Mouse (Mus musculus) lung, embryonic 16.5 days (tissue): ENCODE results near the gene Cela1. TPM values are rescaled to one million over a fixed set of nuclear protein-coding genes. Genes with fewer than 3 reads are reported as not detected.

Source experiments
- ATAC-seq: fragments of 200-750 bp; cut with Nextera tagmentation; 2 replicates; pipeline ENCODE4 v1.8.0; 2017; ENCODE audit warnings: low read depth, mild to moderate bottlenecking, moderate library complexity
- H3K27ac ChIP-seq: fragments of 300-500 bp; sonication (generic); 2 replicates; pipeline ENCODE4 v1.5.1; 2014; ENCODE audit warnings: mild to moderate bottlenecking, control low read depth, low read length
- H3K27me3 ChIP-seq: fragments of 300-500 bp; sonication (generic); 2 replicates; pipeline ENCODE4 v1.6.1; 2014; ENCODE audit warnings: low read depth, low read length, mixed read lengths; ENCODE audit not compliant: control insufficient read depth, insufficient read depth
- H3K36me3 ChIP-seq: fragments of 300-500 bp; sonication (generic); 2 replicates; pipeline ENCODE4 v1.6.1; 2014; ENCODE audit warnings: low read length; ENCODE audit not compliant: control insufficient read depth, insufficient read depth
- H3K4me1 ChIP-seq: fragments of 300-500 bp; sonication (generic); replicated peaks from 2 replicates; pipeline ENCODE4 v1.6.1; 2014; ENCODE audit warnings: low read length, mixed read lengths; ENCODE audit not compliant: control insufficient read depth, insufficient read depth
- H3K4me2 ChIP-seq: fragments of 300-500 bp; sonication (generic); 2 replicates; pipeline ENCODE4 v1.6.1; 2014; ENCODE audit warnings: low read depth, low read length, control low read depth
- H3K4me3 ChIP-seq: fragments of 300-500 bp; sonication (generic); 2 replicates; pipeline ENCODE4 v1.5.1; 2014; ENCODE audit warnings: mild to moderate bottlenecking, low read length, control low read depth
- H3K9ac ChIP-seq: fragments of 300-500 bp; sonication (generic); 2 replicates; pipeline ENCODE4 v1.6.1; 2014; ENCODE audit warnings: low read length, control low read depth
- H3K9me3 ChIP-seq: fragments of 300-500 bp; sonication (generic); 2 replicates; pipeline ENCODE4 v1.6.1; 2016; ENCODE audit warnings: low read length; ENCODE audit not compliant: control insufficient read depth
- WGBS: fragments of 180-500 bp; shearing (Covaris S2); extraction: QIAGEN DNeasy Blood & Tissue Kit; methylation state at CpG from one replicate; pipeline ENCODE4 v1.1.7; 2014; 5-methylcytosine and 5-hydroxymethylcytosine counted together
- polyA plus RNA-seq: library from polyadenylated mRNA; unstranded; fragments of >200 nt; fragmentation: Nextera tagmentation; extraction: Ambion mirVana; gene quantifications from 2 replicates; pipeline ENCODE4 v1.2.1, GENCODE M21; 2015

Gene Cela1
- polyA plus RNA-seq, 1 experiment from 2014 or later = 4.2 TPM

DNA sequence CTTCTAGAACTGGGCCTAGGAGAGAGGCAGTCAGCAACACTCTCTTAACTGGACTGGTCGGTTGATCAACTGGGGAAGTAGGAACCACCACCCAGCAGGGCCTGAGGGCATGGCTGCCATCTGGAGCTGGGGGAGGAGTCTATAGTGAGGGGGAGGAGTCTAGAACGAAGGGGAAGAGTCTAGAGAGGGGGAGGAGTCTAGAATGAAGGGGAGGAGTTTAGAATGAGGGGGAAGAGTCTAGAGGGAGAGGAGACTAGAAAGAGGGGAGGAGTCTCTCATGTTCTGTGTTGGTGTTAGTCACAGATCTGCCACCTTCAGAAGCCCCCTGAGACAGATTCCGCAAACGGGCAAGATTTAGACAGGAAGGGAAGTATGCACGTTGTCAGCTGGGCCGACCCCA, 11.7 kb upstream of the Cela1 start:
- Histone ChIP-seq H3K4me1 (peaks cover 4% of the 10 kb centered on the region; the same call in 1 of the 2 replicates), H3K9me3 (no peaks in the 10 kb centered on the region), H3K27ac (no peak overlapping the region), H3K36me3 (no peaks in the 10 kb centered on the region), H3K27me3 (peaks cover 12% of the 10 kb centered on the region), H3K4me2 (no peak overlapping the region), H3K4me3 (no peak overlapping the region), H3K9ac (no peak overlapping the region)
- ATAC-seq = no peak
- 57% methylated on average over 6 of the region's 6 CpGs for WGBS

DNA sequence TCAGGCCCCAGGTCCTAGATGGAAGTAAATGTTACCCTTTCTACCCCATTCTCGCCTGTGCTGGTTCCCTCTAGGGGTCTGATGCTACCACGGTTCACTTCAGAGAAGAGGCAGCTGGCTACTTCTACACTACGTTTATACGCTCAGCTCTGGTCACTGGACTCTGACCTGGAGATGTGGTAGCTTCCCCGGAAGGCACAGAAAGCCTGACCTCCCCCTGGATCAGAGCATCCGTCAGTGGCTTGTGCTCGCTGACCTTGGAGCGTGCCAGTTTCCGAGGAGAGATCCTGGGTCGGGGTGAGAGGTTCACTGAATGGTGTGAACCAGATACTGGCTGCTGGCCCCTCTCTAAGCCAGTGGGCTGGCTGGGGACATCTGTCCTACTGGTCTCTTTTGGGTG, 10.4 kb upstream of the Cela1 start:
- Histone ChIP-seq H3K9ac (no peak overlapping the region), H3K9me3 (no peaks in the 10 kb centered on the region), H3K36me3 (no peaks in the 10 kb centered on the region), H3K4me2 (no peak overlapping the region), H3K4me3 (no peak overlapping the region), H3K27me3 (no peaks in the 10 kb centered on the region; the same call in 1 of the 2 replicates), H3K27ac (no peak overlapping the region), H3K4me1 (no peaks in the 10 kb centered on the region)
- ATAC-seq = no peak
- WGBS = 63% methylated on average over 10 of the region's 10 CpGs

DNA sequence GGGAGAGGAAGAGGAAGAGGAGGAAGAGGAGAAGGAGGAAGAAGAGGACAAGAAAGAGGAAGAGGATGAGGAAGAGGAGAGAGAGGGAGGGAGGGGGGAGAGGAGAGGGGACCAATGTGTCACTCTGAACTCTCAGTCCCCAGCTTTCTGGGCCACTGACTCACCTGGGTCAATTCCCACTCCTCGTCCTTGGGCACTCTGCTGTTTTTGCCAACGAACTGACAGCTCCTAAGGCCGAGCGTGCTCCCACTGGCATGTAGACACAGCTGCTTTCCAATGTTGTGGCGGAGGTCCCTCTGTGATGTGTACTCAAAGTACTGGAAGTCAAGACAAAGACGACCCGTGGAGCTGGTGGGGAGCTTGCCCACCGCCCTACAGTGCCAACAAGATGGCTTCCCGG, 6.7 kb upstream of the Cela1 start:
- Histone ChIP-seq H3K4me2 (no peak overlapping the region), H3K9ac (no peak overlapping the region), H3K4me1 (no peaks in the 10 kb centered on the region), H3K27ac (no peak overlapping the region), H3K4me3 (no peak overlapping the region), H3K36me3 (no peaks in the 10 kb centered on the region), H3K27me3 (no peaks in the 10 kb centered on the region), H3K9me3 (peaks cover 9% of the 10 kb centered on the region)
- whole genome bisulfite sequencing = 85% methylated on average over 9 of the region's 9 CpGs
- ATAC-seq = no peak

DNA sequence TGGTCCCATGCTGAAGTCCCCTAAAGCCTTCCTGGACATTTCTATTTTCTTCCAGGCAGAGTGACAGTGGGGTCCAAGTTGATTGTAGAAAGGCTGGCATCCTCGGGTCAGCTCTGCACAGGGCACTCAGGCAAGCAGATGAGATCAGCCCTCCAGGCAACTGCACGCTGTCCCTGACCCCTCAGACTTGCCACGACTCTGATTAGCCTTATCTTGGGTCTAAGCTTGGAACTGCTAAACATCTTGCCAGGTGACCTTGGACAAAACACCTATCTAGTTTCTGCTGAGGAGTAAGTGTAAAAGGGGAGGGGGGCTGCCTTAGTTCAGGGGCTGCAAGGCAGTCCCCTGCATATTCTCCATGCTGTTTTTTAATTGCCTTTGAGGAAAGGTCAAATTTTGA, 4.3 kb upstream of the Cela1 start:
- no peaks in the 10 kb centered on the region for H3K4me1 ChIP-seq
- H3K27ac ChIP-seq = no peak overlapping the region
- no peaks in the 10 kb centered on the region for H3K27me3 ChIP-seq
- H3K4me2 ChIP-seq = no peak overlapping the region
- 37% methylated on average over 3 of the region's 3 CpGs for WGBS
- no peak overlapping the region for H3K4me3 ChIP-seq
- H3K36me3 ChIP-seq = no peaks in the 10 kb centered on the region
- peaks cover 9% of the 10 kb centered on the region for H3K9me3 ChIP-seq
- H3K9ac ChIP-seq = no peak overlapping the region
- no peak for ATAC-seq

DNA sequence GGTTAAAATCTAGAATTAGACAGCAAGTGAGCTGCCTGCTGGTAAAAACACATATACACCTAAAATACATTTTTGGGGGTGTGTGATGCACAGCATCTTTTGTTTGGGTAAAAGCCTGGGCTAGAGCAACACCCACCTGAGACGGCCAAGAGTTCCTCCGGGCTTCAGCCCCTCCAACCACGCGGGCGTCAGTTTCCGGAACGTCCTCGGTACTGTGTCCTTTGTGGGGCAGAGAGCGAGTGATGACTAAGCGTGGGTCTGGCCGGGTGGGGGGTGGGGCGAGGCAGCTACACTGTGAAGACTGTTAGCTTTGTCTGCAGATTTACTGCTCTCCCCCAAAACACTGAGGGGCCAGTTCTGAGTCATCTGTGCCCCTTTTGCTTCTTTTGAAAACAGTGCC, 732 bp downstream of the Cela1 start:
- 30% methylated on average over 12 of the region's 12 CpGs for WGBS
- no peak for ATAC-seq
- Histone ChIP-seq H3K9me3 (peaks cover 9% of the 10 kb centered on the region), H3K36me3 (no peaks in the 10 kb centered on the region), H3K27me3 (peaks cover 2% of the 10 kb centered on the region), H3K4me2 (no peak overlapping the region), H3K9ac (no peak overlapping the region), H3K4me3 (no peak overlapping the region), H3K4me1 (peaks cover 3% of the 10 kb centered on the region; the same call in 1 of the 2 replicates), H3K27ac (no peak overlapping the region)

DNA sequence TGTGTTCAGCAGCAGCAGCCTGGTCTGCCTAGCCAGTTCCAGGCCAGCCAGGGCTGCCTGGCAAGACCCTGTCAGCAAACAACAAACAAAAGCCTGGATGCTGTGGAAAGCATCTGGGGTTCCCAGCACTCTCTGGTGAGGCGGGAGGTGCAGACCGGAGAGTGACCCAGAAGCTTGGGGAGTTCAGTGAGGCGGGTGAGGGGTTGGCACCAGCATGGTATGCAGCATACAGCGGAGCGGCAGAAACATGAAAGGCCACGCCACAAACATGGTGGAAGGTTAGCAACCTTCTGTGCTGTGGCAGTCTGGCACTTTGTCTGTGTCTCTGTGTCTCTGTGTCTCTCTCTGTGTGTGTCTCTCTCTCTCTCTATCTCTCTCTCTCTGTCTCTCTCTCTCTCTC, 1.3 kb downstream of the Cela1 start:
- no peak overlapping the region for H3K27ac ChIP-seq
- WGBS = 71% methylated on average over 6 of the region's 6 CpGs
- no peak for ATAC-seq
- peaks cover 3% of the 10 kb centered on the region; the same call in 1 of the 2 replicates for H3K4me1 ChIP-seq
- H3K27me3 ChIP-seq = peaks cover 2% of the 10 kb centered on the region
- no peak overlapping the region for H3K4me3 ChIP-seq
- H3K9ac ChIP-seq = no peak overlapping the region
- H3K4me2 ChIP-seq = no peak overlapping the region
- no peaks in the 10 kb centered on the region for H3K36me3 ChIP-seq
- peaks cover 9% of the 10 kb centered on the region for H3K9me3 ChIP-seq

DNA sequence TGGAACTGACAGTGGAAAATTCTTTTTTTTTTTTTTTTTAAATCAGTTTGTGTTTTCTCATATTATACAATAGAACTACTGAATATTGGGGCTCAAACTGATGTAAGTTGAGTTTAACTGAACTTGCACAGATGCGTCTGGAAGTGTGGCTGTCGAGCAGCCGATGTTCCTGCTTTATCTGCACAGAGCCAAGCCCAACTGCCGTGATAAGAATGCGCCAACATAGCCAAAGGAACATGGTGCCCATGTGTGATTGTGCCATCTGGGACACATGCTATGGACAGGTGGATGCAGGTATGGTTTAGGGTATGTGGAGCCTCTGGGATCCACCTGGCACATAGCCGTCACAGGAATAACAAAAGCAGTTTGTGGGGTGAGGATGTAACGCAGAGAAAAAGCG, 1.9 kb downstream of the Cela1 start:
- WGBS = 82% methylated on average over 8 of the region's 8 CpGs
- peaks cover 3% of the 10 kb centered on the region; the same call in 1 of the 2 replicates for H3K4me1 ChIP-seq
- H3K4me2 ChIP-seq = no peak overlapping the region
- H3K9me3 ChIP-seq = peaks cover 9% of the 10 kb centered on the region
- ATAC-seq = no peak
- H3K36me3 ChIP-seq = no peaks in the 10 kb centered on the region
- no peak overlapping the region for H3K27ac ChIP-seq
- no peak overlapping the region for H3K4me3 ChIP-seq
- H3K27me3 ChIP-seq = peaks cover 2% of the 10 kb centered on the region
- H3K9ac ChIP-seq = no peak overlapping the region

DNA sequence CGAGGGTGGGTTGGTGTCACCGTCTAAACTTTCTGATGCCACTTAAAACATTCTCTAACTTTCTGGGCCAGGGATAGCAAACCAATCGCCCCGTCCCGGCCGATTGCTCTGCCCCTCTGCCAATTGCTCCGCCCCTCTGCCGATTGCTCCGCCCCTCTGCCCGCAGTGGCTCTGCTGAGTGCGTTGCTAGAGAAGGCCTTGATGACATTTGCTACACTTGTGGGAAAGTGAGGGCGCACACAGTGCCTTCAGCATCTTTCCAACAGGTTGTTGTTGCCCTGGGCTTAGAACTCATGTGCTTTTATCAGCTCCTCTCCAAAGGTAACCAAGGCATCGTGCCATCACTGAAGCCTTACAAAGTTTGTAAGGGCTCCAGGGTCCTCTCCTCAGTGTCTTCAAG, 2.5 kb downstream of the Cela1 start:
- H3K4me2 ChIP-seq = 0 out of 2 replicates have a peak overlapping the region, but pooled peaks have one; percentile 16
- no peak overlapping the region for H3K4me3 ChIP-seq
- peaks cover 4% of the 10 kb centered on the region for H3K9me3 ChIP-seq
- 21% methylated on average over 13 of the region's 13 CpGs for WGBS
- H3K27ac ChIP-seq = no peak overlapping the region
- H3K4me1 ChIP-seq = peaks cover 3% of the 10 kb centered on the region; the same call in 1 of the 2 replicates
- H3K27me3 ChIP-seq = peaks cover 2% of the 10 kb centered on the region
- H3K36me3 ChIP-seq = no peaks in the 10 kb centered on the region
- no peak for ATAC-seq
- no peak overlapping the region for H3K9ac ChIP-seq

DNA sequence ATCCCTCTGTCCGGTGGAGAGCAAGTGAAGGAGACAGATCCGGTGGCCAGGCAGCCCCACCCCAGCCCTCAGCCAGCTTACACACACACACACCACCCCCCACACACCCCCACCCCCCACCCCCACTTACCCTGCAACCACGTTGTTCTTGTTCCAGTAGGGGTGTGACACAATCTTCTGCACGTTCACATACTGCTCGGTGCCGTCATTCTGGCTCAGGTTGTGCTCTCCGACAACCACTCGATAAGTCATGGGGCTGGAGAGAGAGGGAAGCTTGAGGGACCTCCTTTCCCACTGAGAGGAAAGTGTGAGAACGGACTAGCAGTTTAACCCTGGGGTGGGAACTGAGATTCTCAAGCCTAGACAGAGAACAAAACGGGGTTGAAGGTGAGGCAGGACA, 3.3 kb downstream of the Cela1 start:
- no peaks in the 10 kb centered on the region for H3K36me3 ChIP-seq
- H3K4me3 ChIP-seq = no peak overlapping the region
- H3K9ac ChIP-seq = no peak overlapping the region
- H3K4me1 ChIP-seq = peaks cover 3% of the 10 kb centered on the region; the same call in 1 of the 2 replicates
- H3K27ac ChIP-seq = no peak overlapping the region
- peaks cover 2% of the 10 kb centered on the region for H3K27me3 ChIP-seq
- 29% methylated on average over 10 of the region's 10 CpGs for WGBS
- peak; percentile 75 for ATAC-seq
- no peaks in the 10 kb centered on the region for H3K9me3 ChIP-seq
- 0 out of 2 replicates have a peak overlapping the region, but pooled peaks have one; percentile 16 for H3K4me2 ChIP-seq

DNA sequence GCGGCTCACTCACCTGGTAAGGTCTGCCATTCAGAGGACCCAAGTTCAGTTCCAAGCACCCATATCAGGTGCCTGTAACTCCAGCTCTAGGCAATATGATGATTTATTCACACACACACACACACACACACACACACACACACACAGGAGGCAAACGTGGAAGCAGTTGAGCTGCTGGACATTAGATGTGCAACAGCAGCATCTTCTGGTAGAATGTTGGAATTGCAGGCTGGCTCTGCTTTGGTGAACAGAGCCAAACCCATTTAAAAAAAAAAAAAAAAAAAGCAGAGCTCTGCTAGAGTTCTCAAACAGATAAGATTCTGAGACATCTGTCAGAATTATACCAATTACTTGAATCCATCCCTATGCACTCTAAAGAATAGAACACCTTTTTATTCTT, 4.7 kb downstream of the Cela1 start:
- H3K9ac ChIP-seq = no peak overlapping the region
- WGBS = 50% methylated on average over 2 of the region's 2 CpGs
- peak; percentile 31; the same call in 1 of the 2 replicates for ATAC-seq
- H3K4me2 ChIP-seq = no peak overlapping the region
- peaks cover 2% of the 10 kb centered on the region for H3K27me3 ChIP-seq
- no peaks in the 10 kb centered on the region for H3K36me3 ChIP-seq
- no peaks in the 10 kb centered on the region for H3K9me3 ChIP-seq
- no peak overlapping the region for H3K4me3 ChIP-seq
- H3K4me1 ChIP-seq = peaks cover 3% of the 10 kb centered on the region; the same call in 1 of the 2 replicates
- H3K27ac ChIP-seq = no peak overlapping the region
